Mouse (Mus musculus) left cerebral cortex, postnatal 10 days (tissue): Measurements from ENCODE around the gene Olfr617. TPM values are rescaled to one million over a fixed set of nuclear protein-coding genes. Genes with fewer than 3 reads are reported as not detected.
"Not testable (repeated sequence)": the region's sequence is repeated elsewhere in the genome, so short reads cannot be mapped to it uniquely, and the experiment has no call there.

ENCODE experiments used
- DNase-seq, 2 experiments: peaks; one replicate each; pipeline ENCODE4 v3.0.0; 2021 to 2022; ENCODE audit warnings: low spot score in 2 of 2, mixed read lengths in 1 of 2; ENCODE audit errors: extremely low spot score in 1 of 2
- intact Hi-C: fragments of 180-260 bp; cut with DNase I; formaldehyde crosslinking; loops from one replicate; pipeline ENCODE4 v1.15.1; 2025
- microRNA-seq: library from miRNA; unstranded; fragments of <30 nt; microRNA quantifications from one replicate; pipeline ENCODE4 v1.2.0, GENCODE M21; 2022
- total RNA-seq, 2 experiments: library from RNA; stranded (reverse); gene quantifications; 2 replicates each; pipeline ENCODE4 v1.2.3; 2021

Olfr617 gene
- total RNA-seq: not detected

- DNase-seq: no peak
Measured at GRCm38 (mm10) chr7:103572761-103573160, at the start of gene Olfr617. Olfr617 (plus strand) TSS chr7:103573061.

GRCm38 (mm10) chr7:103542617-103543016 lies 30.2 kb upstream of the Olfr617 start, which contains the start of gene Olfr612:
Olfr612 (minus strand) TSS chr7:103542717.
- DNase-seq, intact Hi-C loops: not testable (repeated sequence)

More at GRCm38 (mm10) chr7:103572761-103573160, at the start of gene Olfr617:
- intact Hi-C loops: no loop called here

GRCm38 (mm10) chr7:103547774-103548173 lies 25.1 kb upstream of the Olfr617 start, which contains the start of gene Olfr613:
Olfr613 (plus strand) TSS chr7:103548074.
- intact Hi-C loops: no loop called here
- DNase-seq: no peak

- intact Hi-C loops: no loop called here
- no peak for DNase-seq
Measured at GRCm38 (mm10) chr7:103555779-103556178, 17.1 kb upstream of the Olfr617 start, which contains the start of gene Olfr615. Olfr615 (plus strand) TSS chr7:103556079.

- DNase-seq: no peak
- intact Hi-C loops: no loop called here
Measured at GRCm38 (mm10) chr7:103569043-103569442, 3.8 kb upstream of the Olfr617 start, which contains the start of gene Olfr616. Olfr616 (minus strand) TSS chr7:103569143.

- no peak for DNase-seq
- intact Hi-C loops: no loop called here
Measured at GRCm38 (mm10) chr7:103589803-103590202, 16.9 kb downstream of the Olfr617 start, which contains the start of gene Olfr618. Olfr618 (plus strand) TSS chr7:103590103.

GRCm38 (mm10) chr7:103600275-103600674 lies 27.4 kb downstream of the Olfr617 start, which contains the start of gene Olfr619:
Olfr619 (plus strand) TSS chr7:103600575.
- intact Hi-C loops: no loop called here
- no peak for DNase-seq

GRCm38 (mm10) chr7:103607425-103607824 lies 34.6 kb downstream of the Olfr617 start:
- intact Hi-C loops: no loop called here
- no peak for DNase-seq

- DNase-seq: no peak
- intact Hi-C loops: no loop called here
Measured at GRCm38 (mm10) chr7:103612434-103612833, 39.6 kb downstream of the Olfr617 start, which contains the start of gene Olfr620. Olfr620 (minus strand) TSS chr7:103612534.

Small RNA genes within 50 kb of the gene (microRNA-seq; reads per million reads assigned to microRNA genes)
- gene Gm26506: not detected

Other genes with a start within 250 kb of the Olfr617 start
- gene Olfr598, start 249.5 kb upstream of the Olfr617 start, total RNA-seq: not detected
- not detected for gene Olfr599, start 237.1 kb upstream of the Olfr617 start, total RNA-seq
- gene Olfr600, start 223.4 kb upstream of the Olfr617 start, total RNA-seq: not detected
- not detected for gene Olfr601, start 210.4 kb upstream of the Olfr617 start, total RNA-seq
- gene Olfr603, start 186.9 kb upstream of the Olfr617 start, total RNA-seq: not detected
- gene Usp17lc, start 158.0 kb upstream of the Olfr617 start, total RNA-seq: not detected
- not detected for gene Olfr605, start 127.6 kb upstream of the Olfr617 start, total RNA-seq
- gene Olfr606, start 124.0 kb upstream of the Olfr617 start, total RNA-seq: not detected
- gene Olfr607, start 108.9 kb upstream of the Olfr617 start, total RNA-seq: not detected
- not detected for gene Olfr608, start 103.2 kb upstream of the Olfr617 start, total RNA-seq
- not detected for gene Olfr609, start 75.0 kb upstream of the Olfr617 start, total RNA-seq
- gene Olfr610, start 60.9 kb upstream of the Olfr617 start, total RNA-seq: not detected
- not detected for gene Olfr611, start 52.2 kb upstream of the Olfr617 start, total RNA-seq
- not detected for gene Olfr612, start 30.3 kb upstream of the Olfr617 start, total RNA-seq
- gene Olfr613, start 25.0 kb upstream of the Olfr617 start, total RNA-seq: not detected
- gene Olfr615, start 17.0 kb upstream of the Olfr617 start, total RNA-seq: not detected
- gene Olfr616, start 3.9 kb upstream of the Olfr617 start, total RNA-seq: not detected
- not detected for gene Olfr618, start 17.0 kb downstream of the Olfr617 start, total RNA-seq
- gene Olfr619, start 27.5 kb downstream of the Olfr617 start, total RNA-seq: not detected
- gene Olfr620, start 39.5 kb downstream of the Olfr617 start, total RNA-seq: not detected
- not detected for gene Olfr622, start 69.6 kb downstream of the Olfr617 start, total RNA-seq
- not detected for gene Olfr623, start 90.6 kb downstream of the Olfr617 start, total RNA-seq
- gene Olfr624, start 98.1 kb downstream of the Olfr617 start, total RNA-seq: not detected
- gene Olfr625-ps1, start 109.7 kb downstream of the Olfr617 start, total RNA-seq: not detected
- gene Olfr243, start 141.6 kb downstream of the Olfr617 start, total RNA-seq: not detected
- not detected for gene Olfr628, start 157.3 kb downstream of the Olfr617 start, total RNA-seq
- not detected for gene Olfr629, start 171.9 kb downstream of the Olfr617 start, total RNA-seq
- not detected for gene Olfr630, start 184.3 kb downstream of the Olfr617 start, total RNA-seq
- not detected for gene Olfr69, start 198.5 kb downstream of the Olfr617 start, total RNA-seq
- not detected for gene Olfr68, start 206.6 kb downstream of the Olfr617 start, total RNA-seq
- gene Olfr67, start 218.8 kb downstream of the Olfr617 start, total RNA-seq: not detected
- gene Hbb-bt, start 240.9 kb downstream of the Olfr617 start, total RNA-seq: 100 to 1,000 TPM in 1 of 2 experiments, 10 to 100 TPM in 1; 58.1 to 118 TPM